Mouse (Mus musculus) midbrain, embryonic 13.5 days (tissue): ENCODE data around the gene Glud1. TPM values are rescaled to one million over a fixed set of nuclear protein-coding genes. Genes with fewer than 3 reads are reported as not detected.
"Not testable (repeated sequence)": the region's sequence is repeated elsewhere in the genome, so short reads cannot be mapped to it uniquely, and the experiment has no call there.

Experiments
- ATAC-seq: fragments of 200-750 bp; cut with Nextera tagmentation; 2 replicates; pipeline ENCODE4 v1.8.0; 2017; ENCODE audit warnings: mild to moderate bottlenecking, moderate TSS enrichment, moderate library complexity
- H3K27ac ChIP-seq: fragments of 300-500 bp; sonication (generic); 2 replicates; pipeline ENCODE4 v1.5.1; 2015; ENCODE audit warnings: inconsistent platforms, mild to moderate bottlenecking, moderate library complexity
- H3K27me3 ChIP-seq: fragments of 300-500 bp; sonication (generic); 2 replicates; pipeline ENCODE4 v1.6.1; 2015; ENCODE audit warnings: mild to moderate bottlenecking, inconsistent platforms
- H3K36me3 ChIP-seq: fragments of 300-500 bp; sonication (generic); 2 replicates; pipeline ENCODE4 v1.6.1; 2015; ENCODE audit warnings: mild to moderate bottlenecking, inconsistent platforms
- H3K4me1 ChIP-seq: fragments of 300-500 bp; sonication (generic); replicated peaks from 2 replicates; pipeline ENCODE4 v1.6.1; 2015; ENCODE audit warnings: inconsistent platforms
- H3K4me2 ChIP-seq: fragments of 300-500 bp; sonication (generic); replicated peaks from 2 replicates; pipeline ENCODE4 v1.6.1; 2015; ENCODE audit warnings: moderate library complexity, mild to moderate bottlenecking, inconsistent platforms
- H3K4me3 ChIP-seq: fragments of 300-500 bp; sonication (generic); replicated peaks from 2 replicates; pipeline ENCODE4 v1.5.1; 2015; ENCODE audit warnings: mild to moderate bottlenecking, inconsistent platforms
- H3K9ac ChIP-seq: fragments of 300-500 bp; sonication (generic); replicated peaks from 2 replicates; pipeline ENCODE4 v1.6.1; 2015; ENCODE audit warnings: mild to moderate bottlenecking, inconsistent platforms
- H3K9me3 ChIP-seq: fragments of 300-500 bp; sonication (generic); 2 replicates; pipeline ENCODE4 v1.6.1; 2016; ENCODE audit warnings: mild to moderate bottlenecking, inconsistent platforms
- WGBS: fragments of 180-500 bp; shearing (Covaris S2); methylation state at CpG from one replicate; pipeline ENCODE4 v1.1.7; 2015; 5-methylcytosine and 5-hydroxymethylcytosine counted together
- polyA plus RNA-seq: library from polyadenylated mRNA; unstranded; fragments of >200 nt; fragmentation: Nextera tagmentation; extraction: Ambion mirVana; gene quantifications from 2 replicates; pipeline ENCODE4 v1.2.1, GENCODE M21; 2015

Gene Glud1
- polyA plus RNA-seq, 1 experiment from 2014 or later: 91.7 TPM

GRCm38 (mm10) chr14:34359676-34360244 is 49.2 kb downstream of the Glud1 start:
- Histone ChIP-seq H3K36me3 (no peaks in the 10 kb centered on the region), H3K4me2 (no peak overlapping the region), H3K4me1 (peaks cover 12% of the 10 kb centered on the region), H3K9me3 (no peaks in the 10 kb centered on the region), H3K27ac (no peak overlapping the region), H3K4me3 (no peak overlapping the region), H3K27me3 (no peaks in the 10 kb centered on the region), H3K9ac (no peak overlapping the region)
- no peak for ATAC-seq
- WGBS: 39% methylated on average over 5 of the region's 5 CpGs

DNA sequence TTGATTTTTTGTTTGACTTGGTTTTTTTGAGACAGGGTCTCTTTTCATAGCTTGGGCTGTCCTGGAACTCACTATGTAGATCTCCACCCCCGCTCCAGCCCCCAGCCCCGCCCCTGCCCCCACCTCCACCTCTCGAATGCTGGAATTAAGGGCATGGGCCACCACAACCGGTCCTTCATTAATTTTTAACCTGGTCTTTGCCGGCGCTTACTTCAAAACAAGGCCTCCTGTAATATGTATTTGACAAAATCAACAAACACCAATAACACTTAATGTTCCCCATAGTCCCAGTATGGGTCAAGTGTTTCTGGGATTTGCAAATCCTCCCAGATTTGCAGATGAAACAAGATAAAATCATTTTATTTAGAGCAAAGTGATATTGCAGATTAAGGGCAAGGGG is 49.7 kb downstream of the Glud1 start:
- Histone ChIP-seq H3K4me1 (peaks cover 12% of the 10 kb centered on the region), H3K36me3 (no peaks in the 10 kb centered on the region), H3K4me3 (no peak overlapping the region), H3K9me3 (no peaks in the 10 kb centered on the region), H3K9ac (no peak overlapping the region), H3K4me2 (no peak overlapping the region), H3K27me3 (no peaks in the 10 kb centered on the region), H3K27ac (no peak overlapping the region)
- WGBS: 40% methylated on average over 6 of the region's 6 CpGs
- no peak for ATAC-seq

GRCm38 (mm10) chr14:34362135-34362534 is 51.6 kb downstream of the Glud1 start:
- Histone ChIP-seq H3K4me2 (no peak overlapping the region), H3K9ac (no peak overlapping the region)

DNA sequence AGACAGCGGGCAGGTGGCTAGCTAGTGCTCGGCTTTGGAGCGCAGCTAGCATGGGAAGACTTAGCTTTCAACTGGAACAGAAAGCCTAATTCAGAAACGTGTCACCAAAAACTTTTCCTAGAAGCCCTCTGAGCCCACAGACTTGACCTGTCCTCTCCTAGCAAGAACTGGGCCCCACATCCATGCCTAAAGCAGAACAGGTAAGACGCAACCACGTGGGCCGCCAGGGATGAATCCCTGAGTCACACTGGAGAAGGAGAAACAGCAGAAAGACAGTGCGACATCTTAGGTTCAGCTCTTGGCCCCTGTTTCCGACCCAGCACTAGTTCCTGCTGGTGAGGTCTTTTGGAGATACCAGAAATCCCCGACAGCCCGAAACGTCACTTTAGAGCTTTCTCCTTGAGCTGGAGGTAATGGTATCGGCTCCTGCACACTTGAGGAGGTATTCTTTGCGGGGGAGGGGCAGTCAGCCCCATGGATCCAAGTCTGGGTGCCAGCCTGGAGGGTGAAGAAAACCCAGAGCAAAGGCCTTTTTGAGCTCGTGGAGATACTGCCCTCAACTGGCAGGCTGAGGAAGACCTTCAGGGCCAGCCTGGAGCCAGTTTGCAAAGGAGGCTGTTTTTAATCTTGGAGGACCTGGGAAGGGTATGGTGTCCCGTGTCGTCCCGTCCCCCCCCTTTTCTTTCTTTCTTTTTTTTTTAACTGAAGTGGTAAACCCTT is 52.4 kb downstream of the Glud1 start:
- Histone ChIP-seq H3K4me3 (peak overlapping the region; percentile 43), H3K27ac (no peak overlapping the region), H3K4me1 (peaks cover 12% of the 10 kb centered on the region), H3K36me3 (no peaks in the 10 kb centered on the region), H3K9me3 (no peaks in the 10 kb centered on the region), H3K9ac (peak overlapping the region; percentile 70; the same call in 1 of the 2 replicates), H3K4me2 (peak overlapping the region; percentile 70), H3K27me3 (no peaks in the 10 kb centered on the region)
- ATAC-seq: peak; percentile 50
- WGBS: 30% methylated on average over 18 of the region's 18 CpGs

More at GRCm38 (mm10) chr14:34362135-34362534, 51.6 kb downstream of the Glud1 start:
- 83% methylated on average over 4 of the region's 4 CpGs for WGBS
- Histone ChIP-seq H3K4me1 (peaks cover 12% of the 10 kb centered on the region), H3K9me3 (no peaks in the 10 kb centered on the region), H3K4me3 (no peak overlapping the region), H3K27me3 (no peaks in the 10 kb centered on the region), H3K27ac (no peak overlapping the region), H3K36me3 (no peaks in the 10 kb centered on the region)
- ATAC-seq: no peak

- Histone ChIP-seq H3K27ac (no peak overlapping the region), H3K27me3 (no peaks in the 10 kb centered on the region)
- peak; percentile 86 for ATAC-seq
Measured at GRCm38 (mm10) chr14:34363490-34364253, 53.1 kb downstream of the Glud1 start.

GRCm38 (mm10) chr14:34364254-34365146 is 54.0 kb downstream of the Glud1 start:
- peak; percentile 66; the same call in 1 of the 2 replicates for ATAC-seq
- not testable (repeated sequence) for H3K9me3 ChIP-seq, H3K27me3 ChIP-seq, H3K36me3 ChIP-seq, H3K27ac ChIP-seq
- H3K4me3 ChIP-seq: peak overlapping the region; percentile 43
- H3K4me1 ChIP-seq: peaks cover 12% of the 10 kb centered on the region
- peak overlapping the region; percentile 70 for H3K4me2 ChIP-seq
- H3K9ac ChIP-seq: peak overlapping the region; percentile 70
- 71% methylated on average over 15 of the region's 15 CpGs for WGBS

More at GRCm38 (mm10) chr14:34363490-34364253, 53.1 kb downstream of the Glud1 start:
- WGBS: under 1% methylated on average over 32 of the region's 32 CpGs
- peaks cover 12% of the 10 kb centered on the region for H3K4me1 ChIP-seq
- H3K4me3 ChIP-seq: peak overlapping the region; percentile 43
- no peaks in the 10 kb centered on the region for H3K9me3 ChIP-seq
- no peaks in the 10 kb centered on the region for H3K36me3 ChIP-seq
- peak overlapping the region; percentile 70 for H3K9ac ChIP-seq
- peak overlapping the region; percentile 70 for H3K4me2 ChIP-seq

GRCm38 (mm10) chr14:34365147-34365507 is 54.6 kb downstream of the Glud1 start:
- Histone ChIP-seq H3K27ac (no peak overlapping the region), H3K4me2 (no peak overlapping the region), H3K36me3 (no peaks in the 10 kb centered on the region), H3K4me3 (no peak overlapping the region), H3K27me3 (no peaks in the 10 kb centered on the region), H3K9ac (no peak overlapping the region), H3K4me1 (peaks cover 12% of the 10 kb centered on the region), H3K9me3 (no peaks in the 10 kb centered on the region)
- WGBS: 80% methylated on average over 2 of the region's 2 CpGs
- no peak for ATAC-seq

DNA sequence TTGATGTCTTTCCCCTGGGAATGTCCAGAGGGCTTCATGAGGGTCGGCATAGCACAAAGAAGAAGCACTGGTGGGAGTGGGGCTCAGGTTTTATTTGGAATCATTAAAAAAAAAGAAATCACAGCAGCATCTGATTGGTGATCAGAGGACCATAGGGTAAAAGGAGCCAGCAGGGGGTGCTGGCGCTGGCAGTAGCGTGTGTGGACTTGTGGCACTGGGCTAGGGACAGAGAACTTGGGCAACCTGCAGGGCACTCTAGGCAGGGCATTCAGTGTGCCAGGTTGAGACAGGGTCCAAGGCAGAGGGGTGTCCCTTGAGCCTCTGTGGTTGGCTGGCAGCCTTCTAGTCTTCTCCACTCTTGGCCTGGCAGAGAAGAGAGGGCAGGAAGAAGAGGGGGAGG is 59.7 kb downstream of the Glud1 start:
- no peaks in the 10 kb centered on the region for H3K27me3 ChIP-seq
- WGBS: 61% methylated on average over 3 of the region's 3 CpGs
- ATAC-seq: no peak

GRCm38 (mm10) chr14:34370921-34371320 is 60.4 kb downstream of the Glud1 start:
- no peak overlapping the region for H3K27ac ChIP-seq
- ATAC-seq: no peak
- no peaks in the 10 kb centered on the region for H3K36me3 ChIP-seq
- peaks cover 8% of the 10 kb centered on the region; the same call in 1 of the 2 replicates for H3K4me1 ChIP-seq
- H3K9me3 ChIP-seq: no peaks in the 10 kb centered on the region
- 84% methylated on average over 3 of the region's 3 CpGs for WGBS
- H3K27me3 ChIP-seq: no peaks in the 10 kb centered on the region
- H3K4me3 ChIP-seq: no peak overlapping the region
- no peak overlapping the region for H3K4me2 ChIP-seq
- no peak overlapping the region for H3K9ac ChIP-seq

More for the DNA sequence above, 59.7 kb downstream of the Glud1 start:
- Histone ChIP-seq H3K36me3 (no peaks in the 10 kb centered on the region), H3K4me2 (no peak overlapping the region), H3K27ac (no peak overlapping the region), H3K9ac (no peak overlapping the region), H3K4me1 (peaks cover 8% of the 10 kb centered on the region; the same call in 1 of the 2 replicates), H3K4me3 (no peak overlapping the region), H3K9me3 (no peaks in the 10 kb centered on the region)

GRCm38 (mm10) chr14:34371763-34372162 is 61.2 kb downstream of the Glud1 start:
- no peaks in the 10 kb centered on the region for H3K27me3 ChIP-seq
- WGBS: 81% methylated on average over 2 of the region's 2 CpGs
- H3K9me3 ChIP-seq: no peaks in the 10 kb centered on the region
- no peaks in the 10 kb centered on the region for H3K36me3 ChIP-seq
- no peak overlapping the region for H3K27ac ChIP-seq
- no peak for ATAC-seq
- no peak overlapping the region for H3K9ac ChIP-seq
- peaks cover 8% of the 10 kb centered on the region; the same call in 1 of the 2 replicates for H3K4me1 ChIP-seq
- H3K4me3 ChIP-seq: no peak overlapping the region
- no peak overlapping the region for H3K4me2 ChIP-seq

DNA sequence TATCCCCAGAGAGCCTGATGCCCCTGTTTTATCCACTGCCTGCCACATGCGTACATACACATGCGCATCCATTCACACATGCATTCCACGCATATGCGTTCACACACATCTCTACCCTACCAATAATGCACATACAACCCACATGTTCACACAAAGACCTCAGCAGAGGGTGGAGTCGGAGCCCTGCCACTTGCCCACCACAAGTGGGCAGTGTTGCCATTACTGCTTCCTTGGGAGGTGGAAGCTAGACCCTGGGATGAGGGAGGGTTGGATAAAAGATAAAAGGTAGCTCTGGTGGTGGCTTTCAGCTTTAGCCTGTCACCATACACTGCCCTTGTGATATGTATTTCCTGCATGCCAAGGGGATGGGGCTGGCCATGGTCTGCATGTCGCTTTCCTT is 62.1 kb downstream of the Glud1 start:
- Histone ChIP-seq H3K36me3 (no peaks in the 10 kb centered on the region), H3K27ac (no peak overlapping the region), H3K9me3 (no peaks in the 10 kb centered on the region), H3K4me2 (no peak overlapping the region), H3K27me3 (no peaks in the 10 kb centered on the region), H3K9ac (no peak overlapping the region), H3K4me3 (no peak overlapping the region), H3K4me1 (peaks cover 8% of the 10 kb centered on the region; the same call in 1 of the 2 replicates)
- no peak; the same call in 1 of the 2 replicates for ATAC-seq
- 83% methylated on average over 6 of the region's 6 CpGs for WGBS
